Mouse (Mus musculus) gastrocnemius, adult 8-10 months (tissue): ENCODE data around the gene Sult4a1. TPM values are rescaled to one million over a fixed set of nuclear protein-coding genes. Genes with fewer than 3 reads are reported as not detected.
"Not testable (repeated sequence)": the region's sequence is repeated elsewhere in the genome, so short reads cannot be mapped to it uniquely, and the experiment has no call there.

Experiments
- DNase-seq, 2 experiments: peaks; one replicate each; pipeline ENCODE4 v3.0.0; 2022; ENCODE audit warnings: low spot score in 2 of 2
- total RNA-seq, 4 experiments: library from RNA; stranded (reverse); gene quantifications; 2 replicates each; pipeline ENCODE4 v1.2.4; 2022

Sult4a1 gene
- total RNA-seq, 4 experiments from 2014 or later: 0.10 TPM; not detected in 3

GRCm38 (mm10) chr15:84097536-84097935 lies 8.0 kb downstream of the Sult4a1 start:
- DNase-seq: not testable (repeated sequence)

GRCm38 (mm10) chr15:84096051-84096450 lies 9.5 kb downstream of the Sult4a1 start:
- peak; percentile 47 to 50 for DNase-seq

DNA sequence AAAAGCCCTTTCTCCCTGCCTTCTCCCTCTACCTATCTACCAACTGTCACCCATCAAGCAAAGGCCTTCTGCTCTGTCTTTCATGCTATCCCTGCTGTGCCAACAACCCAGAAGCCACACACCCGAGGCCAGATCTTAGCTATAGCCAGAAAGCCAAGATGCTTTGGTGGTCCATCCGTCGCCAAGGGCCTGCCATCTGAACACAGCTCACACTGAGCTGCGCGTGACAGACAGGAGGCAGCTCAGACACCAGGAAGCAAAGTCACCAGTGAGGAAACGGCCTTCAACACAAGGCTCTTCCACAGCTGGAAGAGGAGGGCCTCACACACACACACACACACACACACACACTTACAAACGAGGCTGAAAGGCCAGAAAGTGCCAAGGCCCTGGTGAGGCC lies 10.6 kb downstream of the Sult4a1 start:
- DNase-seq: no peak

DNA sequence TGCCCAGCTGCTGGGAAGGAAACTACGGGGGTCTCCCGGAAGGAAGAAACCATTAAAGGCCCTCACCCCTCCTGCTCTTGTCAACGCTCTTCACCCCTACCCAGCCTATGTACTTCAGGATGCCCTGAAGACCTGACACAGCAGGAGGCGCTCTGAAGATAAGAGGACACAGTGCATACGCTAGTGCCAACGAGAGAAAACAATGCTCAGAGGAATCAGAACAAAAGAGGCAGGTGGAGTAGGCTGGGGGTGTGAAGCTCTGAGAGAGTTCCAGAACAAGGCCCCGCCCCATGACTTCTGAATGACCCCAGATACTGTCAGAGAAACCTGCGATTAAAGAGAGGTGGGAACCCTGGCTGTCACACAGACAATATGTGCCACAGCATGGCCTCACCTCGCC lies 18.8 kb downstream of the Sult4a1 start:
- DNase-seq: no peak

DNA sequence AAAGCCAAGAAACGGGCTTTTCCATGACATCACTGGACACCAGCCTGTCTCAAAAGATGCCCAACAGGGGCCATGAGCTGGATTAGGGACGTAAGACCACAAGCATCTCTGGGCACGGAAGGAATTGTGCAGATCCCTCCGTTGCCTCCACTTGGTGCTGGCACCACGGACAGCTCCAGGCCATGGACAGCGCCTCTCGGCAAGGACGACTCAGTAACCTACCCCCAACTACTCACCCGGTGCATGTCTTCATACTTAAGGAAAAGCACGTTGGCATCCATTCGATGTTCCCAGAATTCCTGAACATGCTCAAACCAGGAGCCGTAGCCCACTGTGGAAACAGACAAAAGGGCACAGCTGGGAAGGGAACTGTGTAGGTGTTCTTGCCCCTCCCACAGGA lies 19.2 kb downstream of the Sult4a1 start:
- no peak for DNase-seq

- DNase-seq: no peak
These were observed 25.5 kb downstream of the Sult4a1 start for GRCm38 (mm10) chr15:84080069-84080468.

DNA sequence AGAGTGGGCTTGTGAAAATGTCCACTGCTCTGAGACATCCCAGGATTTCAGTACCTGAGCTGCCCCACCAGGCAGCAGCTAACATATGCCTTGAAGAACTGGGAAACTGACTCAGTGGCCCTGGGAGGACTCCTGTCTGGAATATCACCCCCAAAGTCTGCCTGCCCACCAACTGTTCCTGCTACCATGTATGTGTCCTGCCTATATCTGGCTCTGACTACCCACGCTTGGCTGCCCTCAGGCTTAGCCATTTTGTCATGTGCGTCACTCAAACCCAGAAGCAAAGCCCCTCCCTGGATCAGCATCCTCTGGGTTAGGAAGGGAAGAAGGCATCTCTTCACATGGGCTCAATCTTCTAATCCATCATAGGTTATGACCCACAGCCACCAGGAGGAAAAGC lies 26.0 kb downstream of the Sult4a1 start:
- no peak for DNase-seq

DNA sequence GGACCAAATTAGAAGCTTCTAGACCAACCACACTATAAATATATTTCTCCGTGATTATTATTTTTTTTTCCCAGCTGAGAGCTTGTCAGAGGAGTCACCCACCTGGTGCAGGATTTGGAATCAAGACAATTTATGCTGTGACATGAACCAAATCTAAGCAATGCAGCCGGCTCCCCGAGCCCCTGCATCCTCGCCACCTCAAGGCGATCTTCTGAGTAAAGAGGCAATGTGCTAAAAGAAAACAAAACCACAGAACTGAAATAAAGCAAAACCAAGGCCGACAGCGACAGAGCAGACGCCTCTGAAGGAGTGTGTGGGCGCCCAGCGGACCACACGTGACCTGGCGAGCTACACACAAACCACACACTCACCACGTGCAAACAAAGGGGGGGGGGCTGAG lies 26.9 kb downstream of the Sult4a1 start:
- no peak for DNase-seq

- no peak for DNase-seq
These were observed 28.4 kb downstream of the Sult4a1 start for GRCm38 (mm10) chr15:84077151-84077550.

GRCm38 (mm10) chr15:84074705-84075185 lies 30.8 kb downstream of the Sult4a1 start:
- DNase-seq: no peak

DNA sequence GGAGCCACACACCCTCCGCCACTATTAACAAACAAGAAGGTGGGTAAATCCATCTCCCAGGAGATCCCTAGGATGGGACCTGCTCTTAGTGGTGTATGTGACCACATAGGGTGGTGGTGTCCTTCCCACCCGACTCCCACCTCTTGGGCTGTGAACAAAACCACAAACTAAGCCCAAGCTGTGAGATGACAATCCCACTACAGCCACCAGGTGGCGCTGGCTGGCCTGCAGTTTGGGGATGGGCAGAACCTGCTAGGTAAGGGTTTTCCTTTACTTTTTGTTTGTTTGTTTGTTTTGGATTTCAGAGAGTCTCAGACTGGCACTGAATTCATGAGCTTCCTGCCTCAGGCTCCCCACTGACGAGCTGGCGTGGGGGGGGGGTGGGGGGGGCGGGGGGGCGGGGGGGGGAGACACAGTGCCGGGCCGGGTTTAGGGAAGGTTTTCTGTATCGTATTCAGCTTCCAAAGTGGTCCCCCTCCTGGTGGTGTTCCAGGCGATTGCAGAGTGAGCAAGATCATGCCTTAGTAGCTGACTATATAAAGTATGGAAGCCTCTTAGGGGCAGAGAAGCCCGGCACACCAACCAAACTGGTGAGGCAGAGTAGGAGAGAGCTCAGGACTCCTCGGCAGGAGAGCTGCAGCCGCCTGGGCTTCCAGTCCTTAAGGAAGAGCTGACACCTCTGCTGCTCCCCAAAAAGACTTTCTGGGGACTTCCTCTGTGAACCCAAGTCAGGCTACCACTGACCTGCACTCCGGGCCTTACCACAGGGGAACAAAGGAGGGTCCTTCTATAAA lies 31.4 kb downstream of the Sult4a1 start:
- peak in 1 of 2 experiments; percentile 36 for DNase-seq

DNA sequence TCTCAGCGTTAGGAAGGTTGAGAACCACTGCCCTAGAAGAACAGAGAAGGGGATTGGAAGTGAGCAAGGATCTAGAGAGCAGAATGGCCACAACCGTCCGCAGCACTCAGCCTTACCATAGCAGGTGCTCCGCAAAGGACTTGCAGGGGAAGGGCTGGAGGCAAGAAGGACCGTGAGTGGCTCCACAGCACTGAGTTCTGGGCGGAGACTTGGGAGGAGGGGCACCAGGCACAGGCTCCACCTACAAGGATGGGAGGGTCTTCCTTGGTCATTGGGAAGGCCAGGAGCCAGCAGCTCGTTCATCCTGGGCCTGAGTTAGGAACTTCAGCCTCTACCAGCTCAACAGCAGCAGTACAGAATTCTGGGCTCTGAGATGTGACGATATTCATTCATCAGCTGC lies 32.5 kb downstream of the Sult4a1 start:
- no peak for DNase-seq

DNA sequence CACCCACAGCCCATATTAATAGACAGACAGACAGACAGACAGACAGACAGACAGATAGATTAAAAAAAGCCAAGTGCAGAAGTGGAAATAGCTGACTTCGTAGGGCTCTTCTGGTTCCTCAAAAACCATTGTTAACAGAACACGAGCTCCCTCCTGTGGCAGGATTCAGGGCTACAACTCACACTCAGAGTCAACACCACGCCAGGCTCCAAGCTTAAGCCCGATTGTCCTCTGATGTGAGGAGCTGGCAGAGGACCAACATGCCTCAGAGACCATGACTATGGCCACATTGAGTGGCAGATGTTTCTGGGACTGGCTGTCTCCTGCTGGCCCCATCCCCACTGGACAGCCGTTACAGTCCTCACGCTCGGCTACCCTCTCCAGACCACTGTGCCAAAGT lies 33.3 kb downstream of the Sult4a1 start:
- no peak for DNase-seq

DNA sequence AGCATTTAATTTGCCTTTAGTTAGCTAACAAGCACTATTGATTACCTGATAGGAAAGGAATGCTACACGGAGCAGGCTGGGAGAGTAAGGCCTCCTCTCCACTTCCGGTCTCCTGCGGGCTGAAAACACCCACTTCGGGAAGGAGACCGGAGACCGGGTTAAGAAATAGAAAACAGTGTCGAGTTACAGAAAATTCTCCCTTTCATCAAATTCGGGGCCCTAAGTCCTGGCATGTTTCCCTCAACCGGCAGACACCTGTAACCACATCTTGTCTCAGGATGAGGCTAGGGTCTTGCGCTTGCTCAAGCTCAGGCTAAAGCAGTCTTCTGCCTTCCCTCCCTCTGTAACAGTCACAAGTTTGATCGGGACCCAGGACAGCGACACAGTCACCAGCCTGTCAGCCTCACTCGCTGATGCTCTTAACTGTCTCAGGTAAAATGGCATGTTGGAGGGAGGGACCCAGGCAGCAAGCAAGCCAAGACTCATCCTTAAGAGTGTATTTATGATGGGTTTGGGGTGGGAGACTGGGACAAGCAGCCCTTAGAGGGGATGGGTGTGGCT lies 35.4 kb downstream of the Sult4a1 start:
- DNase-seq: no peak

DNA sequence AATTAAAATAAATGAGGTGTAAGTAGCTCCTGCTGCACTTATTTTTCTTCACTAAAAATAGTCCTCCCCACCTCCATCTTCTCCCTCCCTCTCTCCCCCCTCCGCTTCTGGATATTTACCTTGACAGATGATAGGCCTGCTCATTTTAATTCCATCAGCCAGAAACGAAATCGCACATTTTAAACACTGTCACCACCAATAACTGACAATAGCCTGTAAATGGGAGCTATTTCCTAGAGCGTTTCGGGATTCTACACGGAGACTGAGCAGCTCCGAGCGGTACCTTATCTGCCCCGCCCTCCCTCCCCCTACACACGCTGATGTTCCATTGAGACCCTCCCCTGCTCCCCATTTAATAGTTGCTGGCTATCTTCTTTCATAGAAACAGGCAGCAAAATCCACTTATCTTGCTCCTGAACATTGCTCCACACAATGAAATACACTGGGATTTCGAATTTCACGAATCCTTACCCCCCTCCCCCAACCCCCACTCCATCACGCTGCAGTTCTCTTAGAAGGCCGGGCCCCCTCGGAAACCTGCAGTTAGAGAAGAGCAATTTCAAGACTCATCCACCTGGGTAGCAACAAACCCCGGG lies 36.0 kb downstream of the Sult4a1 start:
- DNase-seq: no peak

DNA sequence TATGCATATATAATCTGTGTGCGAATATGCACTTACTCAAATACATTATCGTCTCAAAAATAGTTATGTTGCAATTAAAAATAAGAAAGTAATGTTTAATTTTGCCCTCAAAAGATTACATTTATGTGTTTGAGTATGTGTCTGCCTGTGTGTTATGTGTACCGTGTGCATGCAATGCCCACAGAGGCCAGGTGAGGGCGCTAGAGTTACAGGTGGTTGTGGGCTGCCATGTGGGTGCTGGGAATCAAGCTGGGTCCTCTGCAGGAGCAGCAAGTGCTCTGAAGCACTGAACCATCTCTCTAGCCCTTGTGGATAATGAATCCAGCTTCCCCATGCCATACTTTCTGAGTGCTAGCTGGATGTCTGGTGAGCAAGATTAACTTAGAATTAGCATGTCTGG lies 39.9 kb downstream of the Sult4a1 start:
- DNase-seq: no peak

GRCm38 (mm10) chr15:84065140-84065539 lies 40.4 kb downstream of the Sult4a1 start, which contains the start of gene Efcab6:
Efcab6 (minus strand) TSS chr15:84065379.
- no peak for DNase-seq

GRCm38 (mm10) chr15:84058841-84059240 lies 46.7 kb downstream of the Sult4a1 start:
- no peak for DNase-seq

DNA sequence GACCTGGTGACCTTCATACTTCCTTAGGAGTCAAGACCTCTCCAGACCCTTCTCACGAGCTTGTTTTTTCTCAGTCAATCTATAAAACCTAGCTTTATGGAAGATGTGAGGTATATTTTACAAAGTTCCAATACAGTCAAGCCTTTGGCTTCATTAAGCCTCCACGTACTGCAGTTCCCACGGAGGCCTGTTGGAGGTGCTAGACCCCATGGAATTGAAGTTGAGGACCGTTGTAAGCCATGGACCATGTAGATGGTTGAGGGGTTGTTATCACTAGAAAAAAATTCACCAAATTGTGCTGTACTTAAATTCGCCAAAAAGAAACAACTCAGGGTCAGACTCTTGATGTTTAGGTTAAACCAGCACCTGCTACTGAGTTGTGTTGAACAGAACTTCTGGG lies 49.5 kb downstream of the Sult4a1 start:
- no peak for DNase-seq

DNA sequence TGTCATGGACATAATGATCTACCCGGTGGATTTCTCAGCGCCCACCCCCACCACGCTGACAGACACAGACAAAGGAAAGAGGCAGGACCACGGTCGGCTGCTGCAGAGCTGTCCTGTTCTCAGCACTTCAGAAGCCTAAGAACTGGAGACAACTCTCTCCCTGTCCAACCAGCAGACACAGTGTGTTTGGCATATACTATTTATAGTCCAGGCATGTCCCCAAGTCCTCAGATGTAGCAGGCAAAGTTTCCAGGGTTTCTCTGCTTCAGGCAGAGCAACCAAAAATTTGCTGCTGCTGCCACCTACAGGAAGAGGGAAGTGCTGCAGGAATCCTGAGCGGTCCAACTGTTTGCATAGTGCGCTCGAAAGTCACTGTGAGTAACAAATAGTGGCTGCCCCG lies 51.7 kb downstream of the Sult4a1 start:
- DNase-seq: peak; percentile 47 to 53

DNA sequence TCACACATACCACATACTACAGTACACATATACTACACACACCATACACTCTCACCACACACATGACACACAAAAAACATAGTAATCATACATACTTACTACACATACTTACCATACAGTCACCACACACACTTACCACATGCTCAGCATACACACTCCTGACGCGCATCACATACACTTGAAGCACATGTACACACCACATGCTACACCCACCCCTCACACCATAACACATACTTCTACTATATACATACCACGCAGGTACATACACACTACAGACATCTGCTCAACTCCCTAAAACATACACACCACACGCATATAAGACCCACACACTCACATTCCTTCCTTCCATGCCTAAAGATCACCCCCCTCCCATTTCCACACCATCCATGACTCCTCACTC lies 52.3 kb downstream of the Sult4a1 start:
- no peak for DNase-seq

GRCm38 (mm10) chr15:84052390-84052789 lies 53.2 kb downstream of the Sult4a1 start:
- DNase-seq: no peak

DNA sequence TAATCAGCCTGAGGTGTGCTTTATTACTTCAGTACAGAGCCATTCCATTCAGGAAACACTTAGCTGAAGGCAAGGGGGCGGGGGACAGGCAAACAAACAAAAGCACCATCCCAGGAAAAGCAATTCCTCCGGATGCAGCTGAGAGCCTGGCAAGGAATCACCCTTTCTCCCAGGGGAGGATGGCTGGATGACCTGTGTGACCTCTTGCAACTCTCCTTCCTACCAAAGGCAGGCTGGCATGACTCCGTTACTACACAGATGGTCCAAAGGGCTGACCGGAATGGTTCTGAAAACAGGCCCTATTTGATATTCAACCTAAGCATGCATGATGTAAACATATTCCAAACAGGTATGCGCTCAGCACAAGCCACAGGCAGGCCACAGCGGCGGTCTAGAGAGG lies 56.0 kb downstream of the Sult4a1 start:
- no peak for DNase-seq
